Mouse (Mus musculus) liver, embryonic 11.5 days (tissue): ENCODE measurements at regions not wholly inside any gene's neighbourhood (a gene's known extent, or its start where the extent isn't known, plus 50 kb on each side); places are given as distances from the start of the nearest gene placed in this dataset.
A peak's percentile ranks its signal among the peaks of the same experiment; 100 is the strongest.

Experiments
- ATAC-seq: fragments of 200-750 bp; cut with Nextera tagmentation; replicated peaks from 2 replicates; pipeline ENCODE4 v1.8.0; 2017; ENCODE audit warnings: moderate number of reproducible peaks, mild to moderate bottlenecking, moderate TSS enrichment, moderate library complexity; ENCODE audit not compliant: low FRiP score
- DNase-seq: peaks from one replicate; pipeline ENCODE4 v3.0.0-alpha.2; 2017; ENCODE audit warnings: low spot score
- H3K27ac ChIP-seq: fragments of 300-500 bp; sonication (generic); 2 replicates; pipeline ENCODE4 v1.5.1; 2014; ENCODE audit warnings: mild to moderate bottlenecking, low read depth, low read length, control low read depth
- H3K27me3 ChIP-seq: fragments of 300-500 bp; sonication (generic); replicated peaks from 2 replicates; pipeline ENCODE4 v1.6.1; 2014; ENCODE audit warnings: low read length, mixed read lengths; ENCODE audit not compliant: control insufficient read depth, insufficient read depth
- H3K36me3 ChIP-seq: fragments of 300-500 bp; sonication (generic); 2 replicates; pipeline ENCODE4 v1.6.1; 2014; ENCODE audit warnings: mild to moderate bottlenecking, low read length, moderate library complexity, mixed read lengths; ENCODE audit not compliant: control insufficient read depth, insufficient read depth
- H3K4me1 ChIP-seq: fragments of 300-500 bp; sonication (generic); replicated peaks from 2 replicates; pipeline ENCODE4 v1.6.1; 2014; ENCODE audit warnings: low read length, mixed read lengths; ENCODE audit not compliant: control insufficient read depth, insufficient read depth
- H3K4me2 ChIP-seq: fragments of 300-500 bp; sonication (generic); 2 replicates; pipeline ENCODE4 v1.6.1; 2014; ENCODE audit warnings: mild to moderate bottlenecking, control low read depth, moderate library complexity
- H3K4me3 ChIP-seq: fragments of 300-500 bp; sonication (generic); 2 replicates; pipeline ENCODE4 v1.5.1; 2014; ENCODE audit warnings: low read depth, low read length, control low read depth
- H3K9ac ChIP-seq: fragments of 300-500 bp; sonication (generic); 2 replicates; pipeline ENCODE4 v1.6.1; 2014; ENCODE audit warnings: low read depth, low read length, control low read depth
- H3K9me3 ChIP-seq: fragments of 300-500 bp; sonication (generic); 2 replicates; pipeline ENCODE4 v1.6.1; 2016; ENCODE audit warnings: low read length, inconsistent platforms, mixed read lengths; ENCODE audit not compliant: control insufficient read depth
- WGBS: fragments of 180-500 bp; shearing (Covaris S2); extraction: QIAGEN DNeasy Blood & Tissue Kit; methylation state at CpG from one replicate; pipeline ENCODE4 v1.1.7; 2014; 5-methylcytosine and 5-hydroxymethylcytosine counted together

- 80% methylated on average over 5 of the region's 5 CpGs for WGBS
- no peaks in the 10 kb centered on the region for H3K36me3 ChIP-seq
- peaks cover 4% of the 10 kb centered on the region for H3K4me1 ChIP-seq
- no peak overlapping the region for H3K9ac ChIP-seq
- no peak overlapping the region for H3K4me2 ChIP-seq
- no peak for DNase-seq
- H3K4me3 ChIP-seq, result no peak overlapping the region
- no peak for ATAC-seq
- H3K27me3 ChIP-seq, result no peaks in the 10 kb centered on the region
- H3K9me3 ChIP-seq, result no peaks in the 10 kb centered on the region
- H3K27ac ChIP-seq, result no peak overlapping the region
Observed at GRCm38 (mm10) chr1:151263372-151263771, 53.4 kb downstream of the Gm47996 start.

GRCm38 (mm10) chr1:151263830-151264229 is 53.9 kb downstream of the Gm47996 start:
- Histone ChIP-seq H3K27me3 (no peaks in the 10 kb centered on the region), H3K4me3 (no peak overlapping the region), H3K4me1 (no peaks in the 10 kb centered on the region; the same call in 1 of the 2 replicates), H3K36me3 (no peaks in the 10 kb centered on the region), H3K9ac (no peak overlapping the region), H3K4me2 (no peak overlapping the region), H3K27ac (no peak overlapping the region), H3K9me3 (no peaks in the 10 kb centered on the region)
- WGBS, result 87% methylated on average over 2 of the region's 2 CpGs
- no peak for DNase-seq
- ATAC-seq, result no peak

- H3K4me2 ChIP-seq, result no peak overlapping the region
- no peak overlapping the region for H3K4me3 ChIP-seq
- H3K9me3 ChIP-seq, result no peaks in the 10 kb centered on the region
- no peaks in the 10 kb centered on the region for H3K27me3 ChIP-seq
- H3K9ac ChIP-seq, result no peak overlapping the region
- H3K36me3 ChIP-seq, result no peaks in the 10 kb centered on the region
- ATAC-seq (no peak), DNase-seq (no peak)
- no peak overlapping the region for H3K27ac ChIP-seq
- H3K4me1 ChIP-seq, result no peaks in the 10 kb centered on the region
- WGBS, result 91% methylated on average over 6 of the region's 6 CpGs
Observed at GRCm38 (mm10) chr1:151264789-151265188, 54.9 kb downstream of the Gm47996 start.

- no peaks in the 10 kb centered on the region for H3K4me1 ChIP-seq
- WGBS, result 59% methylated on average over 5 of the region's 5 CpGs
- H3K4me3 ChIP-seq, result no peak overlapping the region
- DNase-seq (no peak), ATAC-seq (no peak)
- no peaks in the 10 kb centered on the region for H3K9me3 ChIP-seq
- H3K36me3 ChIP-seq, result no peaks in the 10 kb centered on the region
- no peak overlapping the region for H3K4me2 ChIP-seq
- H3K27me3 ChIP-seq, result no peaks in the 10 kb centered on the region
- H3K27ac ChIP-seq, result no peak overlapping the region
- no peak overlapping the region for H3K9ac ChIP-seq
Observed at GRCm38 (mm10) chr1:151265590-151265989, 55.7 kb downstream of the Gm47996 start.

- Histone ChIP-seq H3K27ac (no peak overlapping the region), H3K9me3 (no peaks in the 10 kb centered on the region), H3K27me3 (no peaks in the 10 kb centered on the region), H3K36me3 (no peaks in the 10 kb centered on the region), H3K9ac (no peak overlapping the region), H3K4me1 (no peaks in the 10 kb centered on the region), H3K4me3 (no peak overlapping the region), H3K4me2 (no peak overlapping the region)
- 74% methylated on average over 4 of the region's 4 CpGs for WGBS
- ATAC-seq (no peak), DNase-seq (no peak)
Observed at GRCm38 (mm10) chr1:151266703-151267102, 56.8 kb downstream of the Gm47996 start.

- no peaks in the 10 kb centered on the region for H3K9me3 ChIP-seq
- no peaks in the 10 kb centered on the region for H3K4me1 ChIP-seq
- H3K27me3 ChIP-seq, result no peaks in the 10 kb centered on the region
- ATAC-seq (peak; percentile 53), DNase-seq (no peak)
- H3K4me3 ChIP-seq, result no peak overlapping the region
- 28% methylated on average over 8 of the region's 8 CpGs for WGBS
- no peak overlapping the region for H3K27ac ChIP-seq
- no peaks in the 10 kb centered on the region for H3K36me3 ChIP-seq
- peak overlapping the region; percentile 30 for H3K4me2 ChIP-seq
- H3K9ac ChIP-seq, result no peak overlapping the region
Observed at GRCm38 (mm10) chr1:151270691-151271090, 60.8 kb downstream of the Gm47996 start.

GRCm38 (mm10) chr1:151274306-151274705 is 64.4 kb downstream of the Gm47996 start:
- H3K4me1 ChIP-seq, result no peaks in the 10 kb centered on the region
- 87% methylated on average over 4 of the region's 4 CpGs for WGBS
- no peak overlapping the region for H3K27ac ChIP-seq
- DNase-seq, result no peak
- H3K9ac ChIP-seq, result no peak overlapping the region
- no peaks in the 10 kb centered on the region for H3K27me3 ChIP-seq
- H3K4me3 ChIP-seq, result no peak overlapping the region
- H3K4me2 ChIP-seq, result no peak overlapping the region
- no peaks in the 10 kb centered on the region for H3K9me3 ChIP-seq
- ATAC-seq, result no peak
- H3K36me3 ChIP-seq, result no peaks in the 10 kb centered on the region

GRCm38 (mm10) chr1:151275581-151275980 is 65.7 kb downstream of the Gm47996 start:
- DNase-seq (no peak), ATAC-seq (no peak)
- Histone ChIP-seq H3K36me3 (no peaks in the 10 kb centered on the region), H3K9ac (no peak overlapping the region), H3K27ac (no peak overlapping the region), H3K4me2 (no peak overlapping the region), H3K27me3 (no peaks in the 10 kb centered on the region), H3K4me1 (no peaks in the 10 kb centered on the region), H3K4me3 (no peak overlapping the region), H3K9me3 (no peaks in the 10 kb centered on the region)
- WGBS, result 88% methylated on average over 3 of the region's 3 CpGs

GRCm38 (mm10) chr1:151279955-151280354 is 64.3 kb upstream of the Ivns1abp start:
- ATAC-seq (no peak), DNase-seq (no peak)
- H3K4me3 ChIP-seq, result no peak overlapping the region
- no peaks in the 10 kb centered on the region for H3K4me1 ChIP-seq
- no peaks in the 10 kb centered on the region for H3K27me3 ChIP-seq
- H3K36me3 ChIP-seq, result no peaks in the 10 kb centered on the region
- H3K27ac ChIP-seq, result no peak overlapping the region
- no peak overlapping the region for H3K9ac ChIP-seq
- WGBS, result 75% methylated on average over 3 of the region's 3 CpGs
- H3K9me3 ChIP-seq, result no peaks in the 10 kb centered on the region
- H3K4me2 ChIP-seq, result no peak overlapping the region
